Mouse (Mus musculus) A20 (cell line): ENCODE measurements at regions not wholly inside any gene's neighbourhood (a gene's known extent, or its start where the extent isn't known, plus 50 kb on each side); places are given as distances from the start of the nearest gene placed in this dataset.
"Not testable (repeated sequence)": the region's sequence is repeated elsewhere in the genome, so short reads cannot be mapped to it uniquely, and the experiment has no call there.

ENCODE experiments used
- DNase-seq: peaks from one replicate; pipeline ENCODE4 v3.0.0-alpha.2; 2011; ENCODE audit warnings: low read depth, low spot score

GRCm38 (mm10) chr5:52015786-52016185 is 174.5 kb downstream of the Dhx15 start:
- no peak for DNase-seq

GRCm38 (mm10) chr5:52010426-52010825 is 179.9 kb downstream of the Dhx15 start:
- DNase-seq = no peak

GRCm38 (mm10) chr5:52008942-52009341 is 181.4 kb downstream of the Dhx15 start:
- DNase-seq = no peak

GRCm38 (mm10) chr5:52006843-52007242 is 183.5 kb downstream of the Dhx15 start:
- no peak for DNase-seq

GRCm38 (mm10) chr5:51990847-51991610 is 199.3 kb downstream of the Dhx15 start:
- no peak for DNase-seq

- DNase-seq = no peak
Measured at GRCm38 (mm10) chr5:51989396-51989795, 200.9 kb downstream of the Dhx15 start.

- DNase-seq = no peak
Measured at GRCm38 (mm10) chr5:51988913-51989312, 201.4 kb downstream of the Dhx15 start.

GRCm38 (mm10) chr5:51984966-51985365 is 205.3 kb downstream of the Dhx15 start:
- no peak for DNase-seq

GRCm38 (mm10) chr5:51982780-51983179 is 207.5 kb downstream of the Dhx15 start:
- no peak for DNase-seq

- no peak for DNase-seq
Measured at GRCm38 (mm10) chr5:51980901-51981300, 209.4 kb downstream of the Dhx15 start.

- no peak for DNase-seq
Measured at GRCm38 (mm10) chr5:51952499-51952898, 237.8 kb downstream of the Dhx15 start.

- DNase-seq = no peak
Measured at GRCm38 (mm10) chr5:51949996-51950395, 240.3 kb downstream of the Dhx15 start.

- DNase-seq = no peak
Measured at GRCm38 (mm10) chr5:51946062-51946461, 244.3 kb downstream of the Dhx15 start.

- DNase-seq = not testable (repeated sequence)
Measured at GRCm38 (mm10) chr5:51941925-51942291, 248.4 kb downstream of the Dhx15 start.

- DNase-seq = no peak
Measured at GRCm38 (mm10) chr5:51941255-51941924, 248.9 kb downstream of the Dhx15 start.

GRCm38 (mm10) chr5:51938845-51939244 is 251.5 kb downstream of the Dhx15 start:
- no peak for DNase-seq

GRCm38 (mm10) chr5:51937320-51937719 is 253.0 kb downstream of the Dhx15 start:
- no peak for DNase-seq

- DNase-seq = no peak
Measured at GRCm38 (mm10) chr5:51935391-51936354, 254.6 kb downstream of the Dhx15 start.

- DNase-seq = no peak
Measured at GRCm38 (mm10) chr5:51934910-51935309, 255.4 kb downstream of the Dhx15 start.

GRCm38 (mm10) chr5:51933331-51933730 is 257.0 kb downstream of the Dhx15 start:
- DNase-seq = no peak

- DNase-seq = no peak
Measured at GRCm38 (mm10) chr5:51930416-51930815, 259.9 kb downstream of the Dhx15 start.

- no peak for DNase-seq
Measured at GRCm38 (mm10) chr5:51928801-51929200, 261.5 kb downstream of the Dhx15 start.
